Mouse (Mus musculus): ENCODE results near the gene Fbxo6.
A peak's percentile ranks its signal among the peaks of the same experiment; 100 is the strongest.
"Not testable (repeated sequence)": the region's sequence is repeated elsewhere in the genome, so short reads cannot be mapped to it uniquely, and the experiment has no call there.

Gene Fbxo6

GRCm38 (mm10) chr4:148151267-148152168, at the start of gene Fbxo6:
Fbxo6 (minus strand) TSS chr4:148152140.
- DNase-seq = peak; percentile 91 to 94

DNA sequence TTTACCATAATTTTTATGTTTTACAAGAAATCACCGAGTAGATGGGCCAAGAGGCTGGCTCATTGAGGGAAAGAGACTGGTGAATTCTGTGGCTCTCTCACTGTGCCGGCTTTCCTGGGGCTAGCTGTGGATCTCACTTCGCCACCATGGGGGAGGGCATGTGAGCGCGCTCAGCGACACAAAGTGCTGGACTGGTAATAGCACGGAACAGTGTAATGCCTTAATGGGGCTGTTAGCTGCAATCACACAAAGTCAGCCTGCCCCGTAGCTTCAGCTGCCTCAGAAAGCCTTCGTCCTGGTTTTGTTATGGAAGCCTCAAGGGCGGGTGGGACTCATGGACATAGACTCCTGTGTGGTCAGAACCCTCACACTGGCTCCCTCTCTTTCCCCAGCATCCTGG, 46.8 kb upstream of the Fbxo6 start:
- no peak for DNase-seq

GRCm38 (mm10) chr4:148194400-148194799, 42.5 kb upstream of the Fbxo6 start:
- no peak for DNase-seq

- DNase-seq = no peak
Observed at GRCm38 (mm10) chr4:148192707-148193245, 40.8 kb upstream of the Fbxo6 start.

- not testable (repeated sequence) for DNase-seq
Observed at GRCm38 (mm10) chr4:148188767-148189166, 36.8 kb upstream of the Fbxo6 start.

DNA sequence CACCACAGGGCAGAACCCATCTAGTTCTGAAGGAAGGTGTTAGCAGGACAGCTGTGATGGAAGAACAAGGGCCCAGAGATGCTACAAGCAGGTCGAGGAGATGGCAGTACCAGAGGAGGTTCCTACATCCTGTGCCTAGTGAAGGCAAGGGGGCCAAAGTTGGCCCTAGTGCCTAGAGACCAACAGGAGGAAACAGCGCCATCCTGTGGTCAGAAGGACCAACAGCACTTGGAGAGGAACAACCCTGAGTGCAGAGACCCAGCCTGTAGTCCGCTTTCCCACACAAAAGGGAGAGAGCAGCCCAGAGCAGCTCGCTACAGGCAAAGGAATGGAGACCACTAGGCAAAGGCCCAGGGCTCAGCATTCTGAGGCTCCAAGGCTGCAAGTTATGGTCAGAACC, 33.9 kb upstream of the Fbxo6 start:
- DNase-seq = no peak

GRCm38 (mm10) chr4:148184564-148184963, 32.6 kb upstream of the Fbxo6 start:
- DNase-seq = no peak

- DNase-seq = no peak
Observed at GRCm38 (mm10) chr4:148182363-148182762, 30.4 kb upstream of the Fbxo6 start.

- DNase-seq = no peak
Observed at GRCm38 (mm10) chr4:148181483-148181882, 29.5 kb upstream of the Fbxo6 start.

- no peak for DNase-seq
Observed at GRCm38 (mm10) chr4:148177716-148178115, 25.8 kb upstream of the Fbxo6 start.

DNA sequence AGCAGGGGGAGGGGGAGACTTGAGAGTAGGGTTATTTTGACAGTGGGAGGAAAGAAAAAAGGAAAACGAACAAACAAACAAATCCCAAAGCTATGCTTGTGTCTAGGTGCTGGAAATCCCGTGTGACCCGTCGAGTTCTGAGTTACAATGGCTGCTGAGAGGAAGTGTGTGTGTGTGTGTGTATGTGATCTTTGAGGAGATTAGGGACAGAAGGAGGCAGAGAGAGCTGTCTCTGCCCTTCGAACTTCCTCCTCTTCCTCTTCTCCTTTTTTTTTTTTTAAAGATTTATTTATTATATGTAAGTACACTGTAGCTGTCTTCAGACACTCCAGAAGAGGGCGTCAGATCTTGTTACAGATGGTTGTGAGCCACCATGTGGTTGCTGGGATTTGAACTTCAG, 24.7 kb upstream of the Fbxo6 start:
- not testable (repeated sequence) for DNase-seq

- no peak for DNase-seq
Observed at GRCm38 (mm10) chr4:148174495-148174862, 22.5 kb upstream of the Fbxo6 start.

DNA sequence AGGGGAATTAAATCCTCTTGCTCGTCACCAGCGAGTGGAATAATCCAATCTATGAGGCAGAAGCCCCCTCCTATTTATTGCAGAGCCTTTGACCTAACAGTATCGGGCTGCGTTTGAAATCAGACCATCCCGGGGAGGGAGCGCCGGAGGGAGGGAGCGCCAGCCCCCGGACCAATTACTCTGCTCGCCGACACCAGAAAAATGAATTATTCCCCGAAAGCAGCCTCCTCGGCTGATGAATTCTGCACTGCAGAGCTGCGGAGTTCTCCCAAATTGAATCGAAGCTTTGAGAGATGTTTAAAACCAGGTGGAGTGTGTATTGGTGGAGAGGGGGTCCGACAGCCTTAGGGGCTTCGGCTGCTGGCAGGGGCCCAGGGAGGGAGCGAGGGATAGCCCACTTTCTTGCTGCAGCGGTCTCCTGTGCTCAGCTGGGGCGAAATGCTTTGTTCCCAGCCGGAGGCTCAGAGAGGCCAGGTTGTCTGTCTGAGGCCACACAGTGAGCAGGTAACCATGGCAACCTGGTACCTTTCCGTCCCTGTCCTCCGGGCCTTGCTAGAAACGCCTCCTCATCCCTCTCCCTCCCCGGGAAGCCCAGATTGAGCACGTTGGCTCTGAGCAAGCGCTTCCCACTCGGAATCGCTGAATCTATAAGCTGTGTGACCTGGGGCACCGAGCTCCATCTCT, 22.0 kb upstream of the Fbxo6 start:
- no peak for DNase-seq

DNA sequence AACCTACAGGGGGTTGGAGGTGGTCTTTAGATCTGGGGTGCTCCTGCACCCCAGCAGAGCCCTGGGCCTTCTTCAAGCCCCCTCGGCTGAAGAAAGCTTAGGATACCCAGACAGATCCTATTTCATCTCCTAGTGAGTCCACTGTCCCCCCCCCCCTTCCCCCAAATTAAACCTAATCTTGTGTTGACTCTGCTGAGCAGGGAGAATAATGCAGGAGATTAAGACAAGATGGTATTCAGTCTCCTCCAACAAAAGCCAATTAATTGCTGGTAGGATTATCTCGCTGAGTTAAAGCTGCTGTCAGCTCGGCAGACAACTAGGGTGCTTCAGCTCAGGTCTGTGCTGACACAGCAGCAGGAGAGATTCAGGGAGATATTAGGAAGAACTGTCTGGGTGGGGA, 19.3 kb upstream of the Fbxo6 start:
- no peak for DNase-seq

DNA sequence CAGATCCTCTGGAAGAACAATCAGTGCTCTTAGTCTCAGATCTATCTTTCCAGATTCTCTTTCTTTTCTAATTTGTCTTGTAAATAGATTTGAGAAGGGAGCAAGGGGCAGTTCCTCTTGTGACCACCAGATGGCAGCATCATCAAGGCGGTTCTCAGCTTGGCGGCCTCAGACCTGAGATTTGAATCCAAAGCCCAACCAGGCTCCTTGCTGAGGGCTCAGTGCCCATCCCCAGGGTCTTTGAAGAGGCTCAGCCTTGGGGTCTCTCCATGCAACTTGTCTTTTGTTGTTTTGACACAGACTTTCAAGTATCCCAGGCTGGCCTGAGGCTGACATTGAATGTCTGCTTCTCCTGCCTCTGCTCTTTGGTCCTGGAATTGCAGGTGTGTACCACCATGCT, 18.9 kb upstream of the Fbxo6 start:
- DNase-seq = peak in 1 of 2 experiments; percentile 52

DNA sequence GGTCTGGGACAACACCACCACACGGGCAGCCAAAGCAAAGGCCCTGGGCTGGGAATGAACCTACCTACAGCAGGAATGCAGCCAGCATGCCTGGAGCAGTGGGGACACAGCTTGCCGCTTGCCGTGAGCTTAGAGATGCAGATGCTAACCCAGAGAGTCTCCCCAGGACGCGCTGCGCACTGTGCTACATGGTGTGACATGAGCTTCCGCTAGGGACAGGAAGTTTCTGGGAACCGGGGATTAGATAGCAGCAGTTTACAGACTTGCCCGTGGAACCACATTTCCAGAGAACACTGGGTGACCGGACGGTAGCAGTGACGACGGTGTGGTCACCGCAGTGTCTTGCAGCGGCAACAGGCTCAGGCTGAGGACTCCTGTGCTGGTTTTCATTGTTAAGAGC, 17.6 kb upstream of the Fbxo6 start:
- DNase-seq = no peak

- DNase-seq = peak; percentile 47 to 68
Observed at GRCm38 (mm10) chr4:148168287-148168686, 16.3 kb upstream of the Fbxo6 start.

- DNase-seq = peak; percentile 43 to 79
Observed at GRCm38 (mm10) chr4:148166986-148167385, 15.0 kb upstream of the Fbxo6 start.

- no peak for DNase-seq
Observed at GRCm38 (mm10) chr4:148166431-148166830, 14.5 kb upstream of the Fbxo6 start.

DNA sequence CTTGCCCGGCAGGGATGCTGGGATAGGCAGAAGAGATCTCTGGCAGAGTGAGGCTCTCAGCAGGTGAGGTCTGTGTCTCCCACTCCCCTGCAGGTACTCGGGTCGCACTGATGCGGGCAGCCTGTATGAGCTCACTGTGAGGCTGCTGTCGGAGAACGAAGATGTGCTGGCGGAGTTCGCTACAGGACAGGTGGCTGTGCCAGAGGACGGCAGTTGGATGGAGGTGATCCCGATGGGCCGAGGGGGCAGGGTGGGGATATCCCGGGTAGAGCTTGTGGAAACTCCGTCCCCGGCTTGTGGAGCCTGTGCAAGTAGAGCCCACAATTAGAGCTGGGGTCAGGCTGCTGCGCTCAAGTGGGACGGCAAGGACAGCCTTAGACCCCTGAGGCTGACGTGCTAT, 13.6 kb upstream of the Fbxo6 start:
- no peak for DNase-seq

- DNase-seq = no peak
Observed at GRCm38 (mm10) chr4:148164461-148164860, 12.5 kb upstream of the Fbxo6 start.

DNA sequence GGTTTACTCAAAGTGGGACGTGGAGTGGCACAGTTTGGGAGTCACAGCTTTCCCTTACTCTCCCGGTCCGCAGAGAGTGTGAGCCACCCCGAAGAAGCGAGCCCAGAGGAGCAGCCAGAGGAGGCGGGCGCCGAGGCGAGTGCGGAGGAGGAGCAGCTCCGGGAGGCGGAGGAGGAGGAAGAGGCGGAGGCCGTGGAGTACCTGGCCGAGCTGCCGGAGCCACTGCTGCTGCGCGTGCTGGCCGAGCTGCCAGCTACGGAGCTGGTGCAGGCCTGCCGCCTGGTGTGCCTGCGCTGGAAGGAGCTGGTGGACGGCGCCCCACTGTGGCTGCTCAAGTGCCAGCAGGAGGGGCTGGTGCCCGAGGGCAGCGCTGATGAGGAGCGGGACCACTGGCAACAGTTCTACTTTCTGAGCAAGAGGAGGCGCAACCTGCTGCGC, 12.1 kb upstream of the Fbxo6 start:
- peak; percentile 84 to 90 for DNase-seq

DNA sequence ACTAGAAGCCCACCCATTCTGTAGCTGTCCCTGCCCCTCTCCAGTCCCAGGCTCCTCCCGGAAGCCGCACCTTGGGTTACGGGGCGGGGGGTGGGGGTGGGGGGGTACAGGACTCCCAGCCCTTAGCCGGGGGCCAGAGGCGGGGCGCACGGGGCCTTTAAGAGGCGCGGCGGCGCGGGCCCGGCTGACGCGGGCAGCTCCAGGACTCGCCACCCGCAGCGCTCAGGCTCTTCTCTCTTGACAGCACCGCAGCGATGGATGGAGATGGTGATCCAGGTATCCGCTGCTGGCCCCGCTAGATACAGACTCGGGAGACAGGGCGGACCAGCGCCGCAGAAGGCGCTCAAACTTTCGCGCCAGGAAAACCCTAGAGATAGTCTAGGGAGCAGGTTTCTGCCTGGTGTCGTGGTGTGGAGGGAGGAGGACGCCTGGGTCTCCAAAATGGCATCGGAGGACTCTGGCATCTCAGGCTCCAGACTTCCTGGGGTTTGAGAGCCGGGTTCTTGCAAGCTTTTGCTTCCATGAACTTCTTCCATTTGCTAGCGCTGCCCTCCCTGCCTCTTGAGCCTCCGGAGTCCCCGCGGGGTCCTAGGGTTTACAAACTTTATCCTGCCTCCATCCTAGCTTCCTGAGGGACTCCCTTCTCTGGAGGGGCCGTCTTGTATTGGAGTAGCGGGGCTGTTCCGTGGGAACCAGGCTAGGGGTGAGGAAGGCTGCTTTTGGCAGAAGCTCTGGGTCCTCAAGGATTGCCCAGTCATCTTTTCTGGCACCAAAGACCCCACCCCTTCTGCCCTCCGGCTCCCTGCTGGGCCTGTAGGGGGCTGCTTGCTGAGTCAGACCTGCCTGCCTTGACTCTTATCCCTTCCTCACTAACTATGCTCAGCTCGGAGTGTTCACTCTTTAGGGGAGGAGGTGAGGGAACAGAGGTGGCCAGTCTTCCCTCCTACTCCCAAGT, 8.8 kb upstream of the Fbxo6 start, which contains the start of the genes Fbxo44 and Fbxo2:
Fbxo44 (minus strand) TSS at position 47 of the 955 bp plus-strand sequence.
Fbxo2 (plus strand) TSS at position 186 of the 955 bp plus-strand sequence.
- peak in 1 of 2 experiments; percentile 51 for DNase-seq
